Mouse (Mus musculus) heart, embryonic 11.5 days (tissue): ENCODE results near the gene Snrnp35. TPM values are rescaled to one million over a fixed set of nuclear protein-coding genes. Genes with fewer than 3 reads are reported as not detected.
A peak's percentile ranks its signal among the peaks of the same experiment; 100 is the strongest.

ENCODE experiments used
- ATAC-seq: fragments of 200-750 bp; cut with Nextera tagmentation; replicated peaks from 2 replicates; pipeline ENCODE4 v1.8.0; 2017; ENCODE audit warnings: moderate library complexity; ENCODE audit not compliant: insufficient number of reproducible peaks, low FRiP score, low TSS enrichment
- H3K27ac ChIP-seq: fragments of 300-500 bp; sonication (generic); 2 replicates; pipeline ENCODE4 v1.5.1; 2014; ENCODE audit warnings: mild to moderate bottlenecking, low read depth, low read length
- H3K27me3 ChIP-seq: fragments of 300-500 bp; sonication (generic); 2 replicates; pipeline ENCODE4 v1.6.1; 2014; ENCODE audit warnings: mild to moderate bottlenecking, low read length, mixed read lengths; ENCODE audit not compliant: control insufficient read depth, insufficient read depth
- H3K36me3 ChIP-seq: fragments of 300-500 bp; sonication (generic); 2 replicates; pipeline ENCODE4 v1.6.1; 2014; ENCODE audit warnings: mild to moderate bottlenecking, low read length, moderate library complexity, mixed read lengths; ENCODE audit not compliant: control insufficient read depth, insufficient read depth
- H3K4me1 ChIP-seq: fragments of 300-500 bp; sonication (generic); 2 replicates; pipeline ENCODE4 v1.6.1; 2014; ENCODE audit warnings: low read length; ENCODE audit not compliant: control insufficient read depth, insufficient read depth
- H3K4me2 ChIP-seq: fragments of 300-500 bp; sonication (generic); 2 replicates; pipeline ENCODE4 v1.6.1; 2014; ENCODE audit warnings: mild to moderate bottlenecking, moderate library complexity
- H3K4me3 ChIP-seq: fragments of 300-500 bp; sonication (generic); 2 replicates; pipeline ENCODE4 v1.5.1; 2014; ENCODE audit warnings: low read depth, low read length
- H3K9ac ChIP-seq: fragments of 300-500 bp; sonication (generic); 2 replicates; pipeline ENCODE4 v1.6.1; 2014; ENCODE audit warnings: mild to moderate bottlenecking, low read depth, low read length, moderate library complexity
- H3K9me3 ChIP-seq: fragments of 300-500 bp; sonication (generic); replicated peaks from 2 replicates; pipeline ENCODE4 v1.6.1; 2016; ENCODE audit warnings: low read length; ENCODE audit not compliant: control insufficient read depth
- WGBS: fragments of 180-500 bp; shearing (Covaris S2); extraction: QIAGEN DNeasy Blood & Tissue Kit; methylation state at CpG from one replicate; pipeline ENCODE4 v1.1.7; 2014; ENCODE audit not compliant: insufficient replicate concordance; 5-methylcytosine and 5-hydroxymethylcytosine counted together
- polyA plus RNA-seq: library from polyadenylated mRNA; unstranded; fragments of >200 nt; fragmentation: Nextera tagmentation; extraction: Ambion mirVana; gene quantifications from 2 replicates; pipeline ENCODE4 v1.2.1, GENCODE M21; 2014

Snrnp35 gene
- polyA plus RNA-seq, 1 experiment from 2014 or later, result 12.4 TPM

- 13% methylated on average over 13 of the region's 14 CpGs for WGBS
- Histone ChIP-seq H3K27ac (peak overlapping the region; percentile 89), H3K4me1 (peaks cover 30% of the 10 kb centered on the region), H3K27me3 (no peaks in the 10 kb centered on the region), H3K9ac (peak overlapping the region; percentile 90), H3K4me2 (peak overlapping the region; percentile 70), H3K4me3 (peak overlapping the region; percentile 86), H3K9me3 (no peaks in the 10 kb centered on the region), H3K36me3 (no peaks in the 10 kb centered on the region)
- no peak for ATAC-seq
Measured at GRCm38 (mm10) chr5:124531583-124531930, 48.6 kb downstream of the Snrnp35 start.

- H3K4me2 ChIP-seq, result no peak overlapping the region
- no peaks in the 10 kb centered on the region for H3K36me3 ChIP-seq
- no peaks in the 10 kb centered on the region for H3K9me3 ChIP-seq
- no peak overlapping the region for H3K9ac ChIP-seq
- peak overlapping the region; percentile 89 for H3K27ac ChIP-seq
- H3K4me3 ChIP-seq, result no peak overlapping the region
- ATAC-seq, result 0 out of 2 replicates have a peak, but pooled peaks have one; percentile 24
- peaks cover 30% of the 10 kb centered on the region for H3K4me1 ChIP-seq
- no peaks in the 10 kb centered on the region for H3K27me3 ChIP-seq
- WGBS, result 32% methylated on average over 7 of the region's 7 CpGs
Measured at GRCm38 (mm10) chr5:124532451-124532850, 49.5 kb downstream of the Snrnp35 start.

- ATAC-seq, result no peak
- Histone ChIP-seq H3K9me3 (no peaks in the 10 kb centered on the region), H3K4me1 (peaks cover 14% of the 10 kb centered on the region), H3K4me3 (no peak overlapping the region), H3K27ac (no peak overlapping the region), H3K36me3 (no peaks in the 10 kb centered on the region), H3K4me2 (no peak overlapping the region), H3K27me3 (no peaks in the 10 kb centered on the region), H3K9ac (no peak overlapping the region)
- WGBS, result 49% methylated on average over 5 of the region's 5 CpGs
Measured at GRCm38 (mm10) chr5:124535016-124535415, 52.1 kb downstream of the Snrnp35 start.

- Histone ChIP-seq H3K9ac (peak overlapping the region; percentile 63), H3K27ac (peak overlapping the region; percentile 75), H3K4me2 (peak overlapping the region; percentile 51), H3K4me3 (peak overlapping the region; percentile 4), H3K4me1 (peaks cover 9% of the 10 kb centered on the region), H3K9me3 (no peaks in the 10 kb centered on the region), H3K27me3 (no peaks in the 10 kb centered on the region), H3K36me3 (no peaks in the 10 kb centered on the region)
- 2% methylated on average over 17 of the region's 17 CpGs for WGBS
- no peak for ATAC-seq
Measured at GRCm38 (mm10) chr5:124536776-124537175, 53.8 kb downstream of the Snrnp35 start.

GRCm38 (mm10) chr5:124538813-124539792 lies 56.2 kb downstream of the Snrnp35 start:
- H3K27ac ChIP-seq, result no peak overlapping the region
- H3K9me3 ChIP-seq, result no peaks in the 10 kb centered on the region
- H3K4me2 ChIP-seq, result no peak overlapping the region
- 71% methylated on average over 15 of the region's 16 CpGs for WGBS
- no peak overlapping the region for H3K4me3 ChIP-seq
- H3K36me3 ChIP-seq, result peaks cover 3% of the 10 kb centered on the region; the same call in 1 of the 2 replicates
- H3K9ac ChIP-seq, result no peak overlapping the region
- peaks cover 9% of the 10 kb centered on the region for H3K4me1 ChIP-seq
- no peak for ATAC-seq
- no peaks in the 10 kb centered on the region for H3K27me3 ChIP-seq

- no peaks in the 10 kb centered on the region for H3K27me3 ChIP-seq
- H3K36me3 ChIP-seq, result peaks cover 7% of the 10 kb centered on the region
- H3K4me3 ChIP-seq, result peak overlapping the region; percentile 92
- peak overlapping the region; percentile 56 for H3K4me2 ChIP-seq
- H3K27ac ChIP-seq, result peak overlapping the region; percentile 64; the same call in 1 of the 2 replicates
- peak overlapping the region; percentile 69 for H3K9ac ChIP-seq
- ATAC-seq, result no peak
- peaks cover 7% of the 10 kb centered on the region for H3K4me1 ChIP-seq
- WGBS, result 71% methylated on average over 4 of the region's 4 CpGs
- no peaks in the 10 kb centered on the region for H3K9me3 ChIP-seq
Measured at GRCm38 (mm10) chr5:124539905-124540304, 57.0 kb downstream of the Snrnp35 start.

- WGBS, result under 1% methylated on average over 35 of the region's 35 CpGs
Measured at GRCm38 (mm10) chr5:124540383-124540786, 57.5 kb downstream of the Snrnp35 start, which contains the start of gene Tmed2. Gene Tmed2, plus strand, starts transcription at chr5:124540695.

More at GRCm38 (mm10) chr5:124540383-124540786, 57.5 kb downstream of the Snrnp35 start, which contains the start of gene Tmed2:
- Histone ChIP-seq H3K36me3 (peaks cover 11% of the 10 kb centered on the region), H3K27ac (peak within 1 kb of the TSS; percentile 86), H3K4me3 (peak within 1 kb of the TSS; percentile 92), H3K9me3 (no peaks in the 10 kb centered on the region), H3K4me2 (peak within 1 kb of the TSS; percentile 74), H3K4me1 (peaks cover 7% of the 10 kb centered on the region), H3K27me3 (no peaks in the 10 kb centered on the region), H3K9ac (peak within 1 kb of the TSS; percentile 91)
- ATAC-seq, result peak; percentile 95
